In the genomic region with DNA sequence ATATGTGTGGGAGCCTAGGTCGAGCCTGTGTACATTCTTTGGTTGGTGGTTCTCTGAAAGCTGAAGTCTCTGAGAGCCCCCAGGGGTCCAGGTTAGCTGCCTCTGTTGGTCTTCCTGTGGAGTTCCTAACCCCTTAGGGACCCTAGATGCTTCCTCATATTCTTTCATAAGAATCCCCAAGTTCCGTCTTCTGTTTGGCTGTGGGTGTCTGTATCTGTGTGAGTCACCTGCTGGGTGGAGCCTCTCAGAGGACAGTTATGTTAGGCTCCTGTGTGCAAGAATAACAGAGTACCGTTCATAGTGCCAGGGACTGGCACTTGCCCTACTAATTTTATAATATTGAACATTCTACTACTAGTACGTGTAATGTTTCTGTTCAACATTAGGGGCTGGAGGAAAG, we compare ENCODE assay signal across 28 mouse cellular contexts. TPM values are rescaled to one million over a fixed set of nuclear protein-coding genes. Genes with fewer than 3 reads are reported as not detected.
DNase-seq lines count a peak whose midpoint lies in the region; ATAC-seq and TF ChIP-seq lines count a peak whose summit lies in the region.
"Had no signal": no experiment of that assay in that cellular context is flagged by ENCODE, and none has a peak within 500 bp of the region (broad histone marks: within the 10 kb centered on the region; RNA-seq: fewer than 3 reads in every experiment).

No protein-coding gene starts in this region.

- no peak for TF ChIP-seq EP300 in CH12.LX (IDR thresholded peaks at IDR 0.05; ENCODE audit: low read length)

- DNase-seq in 416B (ENCODE audit: low read depth) (peak; percentile 37), CH12.LX (ENCODE audit: extremely low read depth) (no peak)
- DNase-seq in adrenal gland, postnatal 25 days = peak; percentile 16
- DNase-seq in spleen, adult 18-20 months = no peak
- DNase-seq in layer of hippocampus, postnatal 36 days = no peak
- DNase-seq: cerebellum, adult 18-20 months; cerebellum, postnatal 14 days; gastrocnemius, postnatal 36 days; heart, postnatal 36 days; kidney, adult 2 months; left cerebral cortex, postnatal 4 days had no signal

- no peak overlapping the region for H3K27ac ChIP-seq in CH12.LX (ENCODE audit: insufficient read depth, low read depth)
- H3K27ac ChIP-seq in forebrain, embryonic 12.5 days = no peak overlapping the region
- H3K27ac ChIP-seq: embryonic facial prominence, embryonic 12.5 days; forebrain, embryonic 13.5 days; heart, embryonic 15.5 days; hindbrain, embryonic 13.5 days; kidney, postnatal 0 days; left cerebral cortex, adult 2 months; limb, embryonic 15.5 days; liver, embryonic 15.5 days; lung, embryonic 15.5 days; macrophage; neural tube, embryonic 15.5 days had no signal

- peak overlapping the region; percentile 31; the same call in 1 of the 2 replicates for H3K4me2 ChIP-seq in CH12.LX (ENCODE audit: insufficient read depth, low read depth, poor library complexity, severe bottlenecking)
- H3K4me2 ChIP-seq in forebrain, embryonic 12.5 days = no peak overlapping the region
- H3K4me2 ChIP-seq: embryonic facial prominence, embryonic 12.5 days; forebrain, embryonic 13.5 days; heart, embryonic 15.5 days; hindbrain, embryonic 13.5 days; limb, embryonic 15.5 days; liver, embryonic 15.5 days; lung, embryonic 15.5 days; midbrain, embryonic 11.5 days; neural tube, embryonic 15.5 days had no signal

- WGBS in forebrain, embryonic 12.5 days = 83% methylated on average over 4 of the region's 4 CpGs

- TF ChIP-seq POLR2A in CH12.LX (IDR thresholded peaks at IDR 0.05; ENCODE audit: low read depth, low read length) = no peak

- H3K79me2 ChIP-seq in CH12.LX (replicated peaks; ENCODE audit: control insufficient read depth, extremely low read depth, insufficient read depth, poor library complexity, severe bottlenecking) = no peaks in the 10 kb centered on the region

- dilution Hi-C loops in CH12.LX (cut with MboI; ENCODE audit: extremely low pct_ligation_motif_present, extremely low pct_unique_long_range_greater_than_20kb, low sequenced_read_pairs) = no loop called here

- H3K36me3 ChIP-seq in CH12.LX (replicated peaks in 1 of 2; ENCODE audit: control insufficient read depth in 1 of 2, insufficient read depth in 1 of 2, low read length in 1 of 2) = no peaks in the 10 kb centered on the region
- H3K36me3 ChIP-seq in forebrain, embryonic 12.5 days (replicated peaks) = no peaks in the 10 kb centered on the region
- H3K36me3 ChIP-seq: embryonic facial prominence, embryonic 12.5 days; heart, embryonic 15.5 days; hindbrain, embryonic 13.5 days; limb, embryonic 15.5 days; liver, embryonic 15.5 days; lung, embryonic 15.5 days; neural tube, embryonic 15.5 days had no signal

- peak; percentile 65 for ATAC-seq in megakaryocyte progenitor cell, adult 5-6 weeks (replicated peaks; ENCODE audit: poor library complexity)
- no peak for ATAC-seq in forebrain, embryonic 12.5 days (ENCODE audit: low FRiP score)
- ATAC-seq: forebrain, embryonic 13.5 days; Patski had no signal

- TF ChIP-seq CTCF in CH12.LX (conservative IDR thresholded peaks at IDR 0.05 in 1 of 2, IDR thresholded peaks at IDR 0.05 in 1 of 2; ENCODE audit: low read depth in 2 of 2, low read length in 2 of 2) = no peak

- H3K4me1 ChIP-seq in CH12.LX (ENCODE audit: control insufficient read depth in 1 of 2, insufficient read depth in 2 of 2) = peaks cover 2 to 14% of the 10 kb centered on the region in 2 experiments
- H3K4me1 ChIP-seq in forebrain, embryonic 12.5 days = no peaks in the 10 kb centered on the region
- H3K4me1 ChIP-seq: embryonic facial prominence, embryonic 12.5 days; forebrain, embryonic 13.5 days; heart, embryonic 15.5 days; hindbrain, embryonic 13.5 days; limb, embryonic 15.5 days; liver, embryonic 15.5 days; lung, embryonic 15.5 days; neural tube, embryonic 15.5 days had no signal

- in situ Hi-C loops in CH12.LX (cut with MboI; ENCODE audit: low pct_ligation_motif_present, low pct_unique_long_range_greater_than_20kb, low sequenced_read_pairs) = no loop called here

- H3K9ac ChIP-seq in CH12.LX (ENCODE audit: insufficient read depth, low read depth) = no peak overlapping the region
- no peak overlapping the region for H3K9ac ChIP-seq in forebrain, embryonic 12.5 days
- H3K9ac ChIP-seq: embryonic facial prominence, embryonic 12.5 days; forebrain, embryonic 13.5 days; heart, embryonic 15.5 days; hindbrain, embryonic 13.5 days; limb, embryonic 15.5 days; liver, embryonic 15.5 days; lung, embryonic 15.5 days; neural tube, embryonic 15.5 days had no signal

- H3K4me3 ChIP-seq in CH12.LX (replicated peaks in 1 of 3; ENCODE audit: low read depth in 2 of 3, low read length in 2 of 3, poor library complexity in 1 of 3) = no peak overlapping the region
- no peak overlapping the region for H3K4me3 ChIP-seq in forebrain, embryonic 12.5 days (replicated peaks)
- H3K4me3 ChIP-seq: embryonic facial prominence, embryonic 12.5 days; forebrain, embryonic 13.5 days; heart, embryonic 15.5 days; hindbrain, embryonic 13.5 days; left cerebral cortex, adult 2 months; limb, embryonic 15.5 days; liver, embryonic 15.5 days; lung, embryonic 15.5 days; neural tube, embryonic 15.5 days had no signal

- H3K9me3 ChIP-seq in CH12.LX (replicated peaks; ENCODE audit: low read length) = no peaks in the 10 kb centered on the region
- no peaks in the 10 kb centered on the region for H3K9me3 ChIP-seq in forebrain, embryonic 12.5 days
- H3K9me3 ChIP-seq: embryonic facial prominence, embryonic 12.5 days; forebrain, embryonic 13.5 days; heart, embryonic 15.5 days; hindbrain, embryonic 13.5 days; limb, embryonic 15.5 days; liver, embryonic 15.5 days; lung, embryonic 15.5 days; neural tube, embryonic 15.5 days had no signal

- H3K27me3 ChIP-seq in CH12.LX (replicated peaks) = no peaks in the 10 kb centered on the region
- H3K27me3 ChIP-seq in forebrain, embryonic 12.5 days = no peaks in the 10 kb centered on the region
- H3K27me3 ChIP-seq: embryonic facial prominence, embryonic 12.5 days; forebrain, embryonic 13.5 days; heart, embryonic 15.5 days; hindbrain, embryonic 13.5 days; limb, embryonic 15.5 days; liver, embryonic 15.5 days; lung, embryonic 15.5 days; neural tube, embryonic 15.5 days; Patski had no signal

- TF ChIP-seq RAD21 in CH12.LX (IDR thresholded peaks at IDR 0.05; ENCODE audit: low read depth, low read length) = no peak

TF ChIP-seq in CH12.LX, 34 proteins besides CTCF, POLR2A, EP300 and RAD21:
- TF ChIP-seq MAX (IDR thresholded peaks at IDR 0.05; ENCODE audit: low read length) = no peak
- TF ChIP-seq ZNF384 (IDR thresholded peaks at IDR 0.05; ENCODE audit: low read depth, low read length) = no peak
- no peak for TF ChIP-seq BHLHE40 (IDR thresholded peaks at IDR 0.05; ENCODE audit: low read depth, low read length)
- no peak for TF ChIP-seq NRF1 (IDR thresholded peaks at IDR 0.05; ENCODE audit: low read depth, low read length)
- no peak for TF ChIP-seq MAFK (IDR thresholded peaks at IDR 0.05; ENCODE audit: insufficient replicate concordance, low read length)
- TF ChIP-seq ETS1 (conservative IDR thresholded peaks at IDR 0.05; ENCODE audit: low read depth, low read length) = no peak
- TF ChIP-seq GABPA (IDR thresholded peaks at IDR 0.05; ENCODE audit: insufficient replicate concordance, low read depth, low read length) = no peak
- no peak for TF ChIP-seq CHD2 (IDR thresholded peaks at IDR 0.05; ENCODE audit: low read length)
- no peak for TF ChIP-seq E2F4 (IDR thresholded peaks at IDR 0.05; ENCODE audit: insufficient replicate concordance, low read depth, low read length)
- TF ChIP-seq HCFC1 (IDR thresholded peaks at IDR 0.05; ENCODE audit: low read depth, low read length) = no peak
- no peak for TF ChIP-seq ZC3H11A (IDR thresholded peaks at IDR 0.05; ENCODE audit: low read depth, low read length)
- no peak for TF ChIP-seq UBTF (IDR thresholded peaks at IDR 0.05; ENCODE audit: low read depth, low read length)
- no peak for TF ChIP-seq JUND (conservative IDR thresholded peaks at IDR 0.05; ENCODE audit: low read depth, low read length)
- no peak for TF ChIP-seq ELF1 (IDR thresholded peaks at IDR 0.05; ENCODE audit: low read depth, low read length)
- TF ChIP-seq CHD1 (IDR thresholded peaks at IDR 0.05; ENCODE audit: low read depth, low read length) = no peak
- no peak for TF ChIP-seq IRF4 (IDR thresholded peaks at IDR 0.05; ENCODE audit: low read depth, low read length)
- TF ChIP-seq TBP (conservative IDR thresholded peaks at IDR 0.05; ENCODE audit: low read depth, low read length) = no peak
- no peak for TF ChIP-seq POLR2AphosphoS2 (IDR thresholded peaks at IDR 0.05; ENCODE audit: low read depth, low read length)
- no peak for TF ChIP-seq USF1 (IDR thresholded peaks at IDR 0.05; ENCODE audit: low read depth, low read length)
- no peak for TF ChIP-seq RCOR1 (conservative IDR thresholded peaks at IDR 0.05; ENCODE audit: low read depth, low read length)
TF ChIP-seq in CH12.LX: peak in this region for 0.

RNA-seq across cellular contexts. Expression of a gene that starts 45.0 kb away (rescaled TPM):
- 0.13 and 0.29 TPM in 2 replicates for total RNA-seq in CH12.LX (2012; rRNA removed)
- total RNA-seq in CH12.LX (2014; rRNA removed) = not detected in 2 replicates
- polyA plus RNA-seq in CH12.LX (2012; ENCODE audit: insufficient read length, low read depth) = not detected in 2 replicates
- not detected in 2 replicates for total RNA-seq in adrenal gland, postnatal 25 days (2021)
- total RNA-seq in megakaryocyte progenitor cell, adult 5-6 weeks (2015) = not detected in 2 replicates
- total RNA-seq in megakaryocyte progenitor cell, adult 5-6 weeks (2017) = not detected in 2 replicates
- polyA plus RNA-seq in forebrain, embryonic 12.5 days (2016; fragmentation: Nextera tagmentation; extraction: Ambion mirVana) = 0.22 and 0.37 TPM in 2 replicates
- not detected for total RNA-seq in layer of hippocampus, postnatal 36 days (2021)
- total RNA-seq: gastrocnemius, adult 18-20 months; gastrocnemius, postnatal 36 days; heart, postnatal 36 days; left cerebral cortex, adult 2 months; left cerebral cortex, postnatal 4 days had no signal
- polyA plus RNA-seq: hindbrain, embryonic 13.5 days; intestine, embryonic 14.5 days; macrophage; Patski had no signal

Comparison
In these comparisons a context has a peak if more than half of its experiments do, and no peak if none do; other contexts are left out.
1. DNase-seq: peak in 416B (single experiment) and adrenal gland, postnatal 25 days (single experiment); none in CH12.LX (single experiment), spleen, adult 18-20 months (0 of 2) and layer of hippocampus, postnatal 36 days (0 of 2).